Mouse (Mus musculus) limb, embryonic 11.5 days (tissue): Measurements from ENCODE around the gene Dnal1. TPM values are rescaled to one million over a fixed set of nuclear protein-coding genes. Genes with fewer than 3 reads are reported as not detected.

ENCODE experiments used
- ATAC-seq: fragments of 200-750 bp; cut with Nextera tagmentation; 2 replicates; pipeline ENCODE4 v1.8.0; 2017; ENCODE audit warnings: low read depth; ENCODE audit not compliant: insufficient number of reproducible peaks, low FRiP score, low TSS enrichment
- DNase-seq: peaks from one replicate; pipeline ENCODE4 v3.0.0-alpha.2; 2015; ENCODE audit warnings: low spot score
- H3K27ac ChIP-seq: fragments of 300-500 bp; sonication (generic); replicated peaks from 2 replicates; pipeline ENCODE4 v1.5.1; 2014; ENCODE audit warnings: low read depth, mild to moderate bottlenecking, low read length
- H3K27me3 ChIP-seq: fragments of 300-500 bp; sonication (generic); 2 replicates; pipeline ENCODE4 v1.6.1; 2014; ENCODE audit warnings: mild to moderate bottlenecking, low read length, mixed read lengths; ENCODE audit not compliant: control insufficient read depth, insufficient read depth
- H3K36me3 ChIP-seq: fragments of 300-500 bp; sonication (generic); 2 replicates; pipeline ENCODE4 v1.6.1; 2014; ENCODE audit warnings: mild to moderate bottlenecking, low read length, moderate library complexity, mixed read lengths; ENCODE audit not compliant: control insufficient read depth, insufficient read depth
- H3K4me1 ChIP-seq: fragments of 300-500 bp; sonication (generic); 2 replicates; pipeline ENCODE4 v1.6.1; 2014; ENCODE audit warnings: low read length, mixed read lengths; ENCODE audit not compliant: control insufficient read depth, insufficient read depth
- H3K4me2 ChIP-seq: fragments of 300-500 bp; sonication (generic); 2 replicates; pipeline ENCODE4 v1.6.1; 2014; ENCODE audit warnings: low read depth, mild to moderate bottlenecking, moderate library complexity; ENCODE audit not compliant: severe bottlenecking
- H3K4me3 ChIP-seq: fragments of 300-500 bp; sonication (generic); 2 replicates; pipeline ENCODE4 v1.5.1; 2014; ENCODE audit warnings: low read depth, low read length
- H3K9ac ChIP-seq: fragments of 300-500 bp; sonication (generic); 2 replicates; pipeline ENCODE4 v1.6.1; 2014; ENCODE audit warnings: mild to moderate bottlenecking, low read length
- H3K9me3 ChIP-seq: fragments of 300-500 bp; sonication (generic); 2 replicates; pipeline ENCODE4 v1.6.1; 2016; ENCODE audit warnings: low read length; ENCODE audit not compliant: control insufficient read depth
- WGBS: fragments of 180-500 bp; shearing (Covaris S2); extraction: QIAGEN DNeasy Blood & Tissue Kit; methylation state at CpG from one replicate; pipeline ENCODE4 v1.1.7; 2014; 5-methylcytosine and 5-hydroxymethylcytosine counted together
- polyA plus RNA-seq: library from polyadenylated mRNA; unstranded; fragments of >200 nt; fragmentation: Nextera tagmentation; extraction: Ambion mirVana; gene quantifications from 2 replicates; pipeline ENCODE4 v1.2.1, GENCODE M21; 2014

The Dnal1 gene
- polyA plus RNA-seq, 1 experiment from 2014 or later, result 6.1 TPM

GRCm38 (mm10) chr12:84109924-84110323 lies 4.2 kb upstream of the Dnal1 start:
- ATAC-seq, result no peak
- H3K9ac ChIP-seq, result no peak overlapping the region
- no peak overlapping the region for H3K4me2 ChIP-seq
- no peak overlapping the region for H3K27ac ChIP-seq
- no peaks in the 10 kb centered on the region for H3K9me3 ChIP-seq
- 0 out of 2 replicates have a peak, but pooled peaks cover 2% of the 10 kb centered on the region for H3K4me1 ChIP-seq
- H3K4me3 ChIP-seq, result no peak overlapping the region
- WGBS, result 71% methylated on average over 1 of the region's 1 CpGs
- no peak for DNase-seq
- H3K36me3 ChIP-seq, result no peaks in the 10 kb centered on the region
- H3K27me3 ChIP-seq, result no peaks in the 10 kb centered on the region

- WGBS, result 91% methylated on average over 4 of the region's 4 CpGs
- Histone ChIP-seq H3K27me3 (no peaks in the 10 kb centered on the region), H3K9me3 (no peaks in the 10 kb centered on the region), H3K4me2 (no peak overlapping the region), H3K27ac (no peak overlapping the region), H3K4me1 (0 out of 2 replicates have a peak, but pooled peaks cover 3% of the 10 kb centered on the region), H3K4me3 (no peak overlapping the region), H3K9ac (no peak overlapping the region), H3K36me3 (no peaks in the 10 kb centered on the region)
- no peak for DNase-seq
- ATAC-seq, result no peak
Measured at GRCm38 (mm10) chr12:84110814-84111213, 3.4 kb upstream of the Dnal1 start.

DNA sequence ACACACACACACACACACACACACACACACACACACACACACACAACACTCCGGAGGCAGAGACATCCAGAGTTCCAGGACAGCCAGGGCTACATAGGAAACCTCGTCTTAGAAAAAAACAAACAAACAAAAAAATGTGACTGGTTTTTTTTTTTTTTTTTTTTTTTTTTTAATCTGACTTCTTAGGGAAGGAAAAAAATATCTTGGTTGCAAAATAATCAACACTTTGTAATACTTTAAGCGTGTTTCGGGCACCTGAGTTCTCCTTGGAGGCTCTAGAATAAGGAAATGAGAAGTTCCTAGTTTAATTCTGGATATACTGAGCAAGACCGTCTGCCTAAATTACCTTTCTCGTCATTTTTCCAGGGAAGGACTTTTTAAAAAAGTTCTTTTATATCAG lies 490 bp upstream of the Dnal1 start:
- H3K27ac ChIP-seq, result no peak overlapping the region
- H3K4me3 ChIP-seq, result no peak overlapping the region
- no peak for ATAC-seq
- 52% methylated on average over 6 of the region's 6 CpGs for WGBS
- no peak overlapping the region for H3K9ac ChIP-seq
- 0 out of 2 replicates have a peak, but pooled peaks cover 3% of the 10 kb centered on the region for H3K4me1 ChIP-seq
- no peaks in the 10 kb centered on the region for H3K36me3 ChIP-seq
- no peaks in the 10 kb centered on the region for H3K27me3 ChIP-seq
- no peaks in the 10 kb centered on the region for H3K9me3 ChIP-seq
- no peak overlapping the region for H3K4me2 ChIP-seq
- DNase-seq, result no peak

DNA sequence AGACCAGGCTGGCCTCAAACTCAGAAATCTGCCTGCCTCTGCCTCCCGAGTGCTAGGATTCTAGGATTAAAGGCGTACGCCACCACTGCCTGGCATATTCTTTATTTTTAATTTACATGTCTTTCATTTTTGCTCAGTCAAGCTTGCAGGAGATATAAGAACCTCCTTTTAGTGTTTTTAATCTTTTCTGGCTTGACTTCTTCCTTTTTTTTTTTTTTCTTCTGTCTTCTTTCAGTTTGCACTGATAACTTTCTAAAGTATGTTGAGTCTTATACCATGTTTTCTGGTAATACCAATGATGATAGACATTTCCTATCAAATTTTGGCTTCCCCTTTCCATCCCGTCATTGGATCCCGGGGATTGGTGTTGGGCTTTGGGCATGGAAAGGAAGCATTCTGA lies 5.4 kb downstream of the Dnal1 start:
- no peaks in the 10 kb centered on the region for H3K27me3 ChIP-seq
- H3K9me3 ChIP-seq, result no peaks in the 10 kb centered on the region
- DNase-seq (no peak), ATAC-seq (no peak)
- H3K27ac ChIP-seq, result no peak overlapping the region
- H3K4me1 ChIP-seq, result 0 out of 2 replicates have a peak, but pooled peaks cover 3% of the 10 kb centered on the region
- H3K4me2 ChIP-seq, result no peak overlapping the region
- WGBS, result 96% methylated on average over 5 of the region's 5 CpGs
- H3K36me3 ChIP-seq, result no peaks in the 10 kb centered on the region
- H3K4me3 ChIP-seq, result no peak overlapping the region
- H3K9ac ChIP-seq, result no peak overlapping the region

GRCm38 (mm10) chr12:84125892-84126291 lies 11.7 kb downstream of the Dnal1 start:
- Histone ChIP-seq H3K4me2 (no peak overlapping the region), H3K9ac (no peak overlapping the region), H3K4me1 (no peaks in the 10 kb centered on the region), H3K27me3 (no peaks in the 10 kb centered on the region), H3K4me3 (no peak overlapping the region), H3K9me3 (no peaks in the 10 kb centered on the region), H3K27ac (no peak overlapping the region), H3K36me3 (no peaks in the 10 kb centered on the region)
- ATAC-seq, result no peak
- no peak for DNase-seq
- 83% methylated on average over 12 of the region's 12 CpGs for WGBS

DNA sequence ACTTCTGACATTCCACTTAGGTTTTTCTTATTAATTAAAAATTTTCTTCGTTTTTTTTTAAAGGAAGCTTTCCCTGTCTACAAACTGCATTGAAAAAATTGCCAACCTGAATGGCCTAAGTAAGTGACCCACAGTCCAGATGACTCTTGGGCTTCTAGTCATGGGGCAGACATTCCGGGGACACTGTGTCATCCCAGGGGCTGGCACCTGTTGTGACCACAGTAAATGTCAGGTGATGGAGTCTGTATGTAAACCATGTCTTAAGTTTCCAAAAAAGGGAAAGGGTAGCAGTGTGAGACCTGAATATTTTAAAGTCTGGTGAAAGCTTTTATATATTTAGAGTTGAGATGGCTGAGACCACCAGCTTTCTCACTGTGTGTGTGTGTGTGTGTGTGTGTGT lies 12.7 kb downstream of the Dnal1 start:
- H3K4me2 ChIP-seq, result no peak overlapping the region
- no peaks in the 10 kb centered on the region for H3K4me1 ChIP-seq
- DNase-seq (no peak), ATAC-seq (no peak)
- no peaks in the 10 kb centered on the region for H3K27me3 ChIP-seq
- no peaks in the 10 kb centered on the region for H3K9me3 ChIP-seq
- H3K4me3 ChIP-seq, result no peak overlapping the region
- 82% methylated on average over 2 of the region's 2 CpGs for WGBS
- H3K9ac ChIP-seq, result no peak overlapping the region
- H3K27ac ChIP-seq, result no peak overlapping the region
- H3K36me3 ChIP-seq, result peaks cover 2% of the 10 kb centered on the region; the same call in 1 of the 2 replicates

- Histone ChIP-seq H3K4me1 (no peaks in the 10 kb centered on the region), H3K36me3 (peaks cover 2% of the 10 kb centered on the region; the same call in 1 of the 2 replicates), H3K4me3 (no peak overlapping the region), H3K9me3 (no peaks in the 10 kb centered on the region), H3K27me3 (no peaks in the 10 kb centered on the region), H3K4me2 (no peak overlapping the region), H3K27ac (no peak overlapping the region), H3K9ac (no peak overlapping the region)
- ATAC-seq (no peak), DNase-seq (no peak)
- 87% methylated on average over 6 of the region's 6 CpGs for WGBS
Measured at GRCm38 (mm10) chr12:84128576-84128975, 14.4 kb downstream of the Dnal1 start.

DNA sequence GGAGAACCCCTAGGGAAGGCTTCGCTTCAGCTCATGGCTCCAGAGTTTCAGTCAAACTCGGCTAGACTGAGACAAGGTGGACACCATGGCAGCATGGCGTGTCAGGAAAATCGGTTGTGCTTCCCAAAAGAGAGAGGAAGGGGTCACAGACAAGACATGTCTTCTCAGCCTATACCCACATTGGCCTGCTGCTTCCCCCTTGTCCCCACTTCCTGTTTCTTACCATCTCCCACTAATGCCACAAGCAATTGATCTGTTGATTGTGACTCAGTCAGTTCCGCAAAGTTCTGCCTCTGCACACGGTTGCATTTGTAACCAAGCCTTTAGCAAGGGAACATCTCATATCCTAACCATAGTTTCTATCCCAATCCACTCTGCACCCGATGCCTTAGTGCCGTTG lies 15.8 kb downstream of the Dnal1 start:
- Histone ChIP-seq H3K9ac (no peak overlapping the region), H3K36me3 (peaks cover 2% of the 10 kb centered on the region; the same call in 1 of the 2 replicates), H3K27ac (no peak overlapping the region), H3K9me3 (no peaks in the 10 kb centered on the region), H3K4me1 (no peaks in the 10 kb centered on the region), H3K4me3 (no peak overlapping the region), H3K4me2 (no peak overlapping the region), H3K27me3 (no peaks in the 10 kb centered on the region)
- ATAC-seq, result no peak
- WGBS, result 93% methylated on average over 8 of the region's 8 CpGs
- DNase-seq, result no peak

DNA sequence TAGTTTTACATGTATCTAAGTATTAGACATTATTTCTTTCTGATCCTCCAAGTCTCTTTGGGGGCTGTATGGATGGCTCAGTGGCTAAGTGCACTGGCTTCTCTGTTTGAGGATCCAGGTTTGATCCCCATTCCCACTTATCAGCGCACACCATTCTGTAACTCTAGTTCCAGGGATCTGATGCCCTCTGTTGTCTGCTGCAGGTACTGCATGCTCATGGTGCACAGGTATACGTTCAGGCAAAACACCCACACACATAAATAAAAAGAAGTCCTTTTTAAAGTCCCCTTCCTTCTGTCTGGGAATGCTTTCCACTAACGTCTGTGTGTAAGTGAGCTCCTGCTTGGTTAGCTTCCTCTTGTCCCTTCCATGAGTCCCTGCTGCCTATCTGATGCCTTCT lies 18.1 kb downstream of the Dnal1 start:
- Histone ChIP-seq H3K4me3 (no peak overlapping the region), H3K4me2 (no peak overlapping the region), H3K4me1 (no peaks in the 10 kb centered on the region), H3K27ac (no peak overlapping the region), H3K9me3 (no peaks in the 10 kb centered on the region), H3K27me3 (no peaks in the 10 kb centered on the region), H3K36me3 (peaks cover 4% of the 10 kb centered on the region; the same call in 1 of the 2 replicates), H3K9ac (no peak overlapping the region)
- 56% methylated on average over 3 of the region's 3 CpGs for WGBS
- peak; percentile 66 for DNase-seq
- ATAC-seq, result no peak
